Mouse (Mus musculus) right cerebral cortex, adult 2 months (tissue): ENCODE data around the gene Gm37240.
A peak's percentile ranks its signal among the peaks of the same experiment; 100 is the strongest.

ENCODE experiments used
- DNase-seq, 2 experiments: peaks; one replicate each; pipeline ENCODE4 v3.0.0; 2021 to 2022; ENCODE audit warnings: low spot score in 2 of 2

Gm37240 gene

DNA sequence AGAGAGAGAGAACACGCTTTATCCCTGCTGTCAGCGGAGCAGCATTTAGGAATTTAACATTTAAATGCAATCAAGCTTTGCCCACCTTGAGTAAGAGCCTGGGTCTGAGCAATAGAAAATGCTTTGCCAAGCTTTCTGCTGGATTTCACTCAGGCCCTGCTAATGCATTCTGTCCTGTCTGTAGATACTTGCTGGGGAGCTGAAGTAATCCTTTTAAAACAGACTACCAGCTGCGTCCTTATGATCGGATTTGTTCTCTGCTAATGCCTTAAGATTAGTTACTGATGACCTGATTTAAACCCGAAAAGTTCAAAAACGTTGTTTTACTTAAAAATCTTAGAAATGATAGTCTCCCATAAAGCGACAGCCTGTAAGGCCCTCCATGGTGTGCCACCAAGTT is 206.2 kb downstream of the Gm37240 start:
- DNase-seq, result no peak

DNA sequence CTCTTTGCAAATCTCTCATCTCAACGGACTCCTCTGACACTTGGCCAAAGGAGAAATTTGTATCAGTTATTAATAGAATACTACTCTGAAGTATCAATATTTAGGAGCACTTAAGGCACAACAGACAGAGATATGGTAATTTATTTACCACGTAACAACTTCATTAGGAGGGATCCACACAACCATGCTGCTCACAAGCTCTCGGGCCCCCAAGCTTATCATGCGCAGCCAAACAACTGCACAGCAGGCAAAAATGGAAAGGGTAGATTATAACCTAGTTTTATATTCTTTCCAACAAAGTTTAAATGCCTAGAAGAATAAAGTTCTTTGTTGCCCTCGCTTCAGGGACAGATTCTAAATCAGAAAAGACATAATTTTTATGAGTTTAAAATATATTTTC is 207.4 kb downstream of the Gm37240 start:
- no peak for DNase-seq

DNA sequence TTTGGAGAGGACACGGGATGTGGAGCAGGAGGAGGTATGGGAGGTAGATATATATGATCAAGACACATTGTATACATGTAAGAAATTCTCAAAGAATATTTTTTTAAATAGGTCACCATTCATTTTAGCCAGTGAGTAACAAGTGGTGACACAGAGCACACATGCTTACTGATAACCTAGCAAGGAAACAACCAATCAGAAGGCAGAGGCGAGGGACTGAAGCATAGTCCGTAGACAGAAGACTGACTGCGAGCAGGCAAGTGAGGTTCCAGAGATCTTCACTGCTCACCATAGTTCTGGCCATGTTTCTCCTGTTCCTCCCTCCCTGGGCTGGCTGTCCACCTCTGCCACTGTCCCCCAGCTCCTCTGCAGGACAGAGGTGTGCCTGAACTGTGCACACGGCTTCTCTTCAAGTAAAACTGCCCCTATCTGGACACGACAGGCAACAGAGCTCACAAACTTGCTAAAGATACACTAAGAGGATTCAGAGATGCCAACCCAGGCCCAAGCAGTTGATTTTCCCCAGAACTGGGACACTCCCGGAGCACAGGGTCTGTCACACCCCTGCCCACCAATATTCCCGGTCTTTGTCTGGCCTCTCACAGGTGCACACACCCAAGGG is 207.9 kb downstream of the Gm37240 start:
- no peak for DNase-seq

DNA sequence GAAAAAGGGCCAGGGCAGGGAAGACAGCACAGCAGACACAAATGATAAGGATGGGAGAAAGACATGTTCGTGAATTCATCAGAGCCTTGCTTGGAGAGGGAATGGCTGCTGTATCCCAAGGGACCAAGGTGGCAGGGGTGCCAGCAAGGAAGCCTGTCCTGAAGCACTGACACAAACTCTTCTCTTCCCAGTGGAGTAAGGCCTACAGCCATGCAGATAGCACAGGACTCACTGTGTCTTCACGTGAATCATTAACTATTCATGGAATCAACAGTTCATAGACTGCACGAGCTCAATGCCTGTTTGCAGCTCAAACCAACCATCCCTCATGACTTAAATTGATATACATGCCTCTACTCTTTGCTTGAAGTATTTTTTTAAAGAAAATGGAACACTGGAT is 209.4 kb downstream of the Gm37240 start:
- DNase-seq, result no peak

DNA sequence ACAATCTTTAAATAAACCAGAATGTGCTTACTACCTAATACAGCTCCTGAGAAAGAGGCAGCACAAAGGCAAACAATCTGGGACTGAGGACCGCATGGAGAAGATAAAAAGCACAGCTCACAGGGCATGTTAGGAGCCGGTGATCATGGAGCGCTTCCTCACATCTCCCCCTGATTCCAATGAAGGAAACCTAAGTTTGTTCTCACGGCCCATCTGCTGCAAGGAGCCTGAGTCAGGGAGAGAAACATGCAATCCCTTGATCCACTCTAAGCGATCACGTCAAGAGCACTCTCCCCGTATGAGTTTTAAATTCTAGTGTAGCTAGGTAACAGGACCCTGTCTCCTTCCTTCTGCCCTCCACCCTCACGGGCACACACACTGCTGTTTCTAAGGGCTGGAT is 210.2 kb downstream of the Gm37240 start:
- DNase-seq, result no peak

GRCm38 (mm10) chr3:85669844-85670243 is 217.5 kb downstream of the Gm37240 start:
- DNase-seq, result no peak

- peak in 1 of 2 experiments; percentile 32 for DNase-seq
These were observed 219.6 kb downstream of the Gm37240 start for GRCm38 (mm10) chr3:85667683-85668082.

DNA sequence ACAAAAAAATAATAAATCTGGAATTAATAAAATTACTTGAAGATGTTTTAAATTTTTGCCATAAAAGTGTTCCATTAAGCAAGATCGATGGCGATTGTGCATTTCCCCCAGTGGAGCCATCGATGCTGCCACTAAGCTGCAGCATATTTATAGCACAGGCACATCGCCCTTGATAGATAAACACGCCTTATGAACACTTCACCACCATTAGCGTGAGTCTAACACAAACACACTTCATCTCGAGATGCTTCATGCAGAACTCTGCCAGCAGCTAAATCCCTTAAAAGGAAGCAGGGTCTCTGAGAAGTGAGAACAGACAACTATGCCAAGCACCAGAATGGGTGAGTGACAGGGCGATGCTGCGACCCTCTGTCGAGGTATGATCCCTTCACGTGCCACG is 220.6 kb downstream of the Gm37240 start:
- no peak for DNase-seq

DNA sequence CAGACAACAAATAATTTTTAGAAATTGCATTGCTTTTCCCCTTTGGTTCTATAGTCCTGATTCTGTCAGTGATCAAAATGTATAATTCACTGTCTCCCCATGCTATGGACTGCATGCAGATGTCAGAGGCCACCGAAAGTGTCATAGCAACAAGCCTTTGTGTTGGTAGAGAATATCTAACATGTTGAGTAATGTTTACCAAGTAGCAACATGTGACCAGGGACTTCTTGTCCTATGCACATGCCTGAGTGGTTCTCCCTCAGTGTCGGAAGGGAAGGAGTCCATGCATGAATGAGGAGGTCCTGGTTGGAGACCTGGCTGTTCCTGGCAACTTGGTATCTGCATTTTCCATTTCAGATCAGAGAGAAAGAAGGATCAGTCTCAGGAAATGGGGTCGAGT is 221.2 kb downstream of the Gm37240 start:
- DNase-seq, result no peak

DNA sequence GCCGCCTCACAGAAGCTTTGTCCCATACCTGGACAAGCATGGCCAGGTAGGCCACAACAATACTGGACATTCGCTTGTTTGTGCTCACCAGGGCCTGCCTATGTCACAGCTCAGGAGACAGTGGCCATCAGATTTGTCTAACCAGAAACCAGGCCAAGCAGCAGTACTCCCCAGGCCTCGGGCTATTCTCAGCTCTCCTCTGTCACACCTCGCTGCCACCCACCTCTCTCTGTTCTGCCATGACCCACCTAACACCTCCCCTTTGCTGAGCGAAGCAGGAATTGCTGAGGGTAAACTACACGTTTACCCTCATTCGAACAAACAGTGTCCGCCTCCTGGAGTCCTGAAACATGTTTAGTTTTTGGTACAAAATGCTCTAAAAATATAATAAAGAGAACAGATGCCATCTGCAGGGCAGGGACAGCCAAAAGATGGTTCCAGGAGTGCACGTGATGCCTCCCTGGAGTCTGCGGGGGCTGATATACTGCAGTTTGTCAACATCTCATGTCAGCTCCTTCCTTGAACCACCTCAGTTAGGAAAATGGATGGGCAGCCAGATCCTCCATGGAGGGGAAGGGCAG is 222.6 kb downstream of the Gm37240 start:
- peak; percentile 70 to 76 for DNase-seq

DNA sequence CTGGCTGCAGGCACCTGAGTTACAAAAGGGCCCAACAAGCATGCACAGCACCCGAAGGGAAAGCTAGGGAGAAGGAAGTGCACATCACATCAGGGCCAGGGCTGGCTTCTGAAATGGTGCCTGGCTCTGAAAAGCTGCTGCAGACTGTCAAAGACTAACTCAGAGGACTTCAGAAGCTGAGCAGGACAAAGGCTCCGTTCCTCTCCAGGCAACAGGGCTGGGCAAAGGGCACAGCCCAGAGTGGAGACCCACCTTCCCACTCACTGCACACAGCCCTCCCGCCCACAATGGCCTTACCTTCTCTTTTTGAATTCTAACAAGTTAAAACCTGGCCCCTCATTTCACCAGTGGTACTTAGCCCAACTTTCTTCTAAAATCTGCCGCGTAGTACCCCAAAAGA is 223.5 kb downstream of the Gm37240 start:
- DNase-seq, result no peak

DNA sequence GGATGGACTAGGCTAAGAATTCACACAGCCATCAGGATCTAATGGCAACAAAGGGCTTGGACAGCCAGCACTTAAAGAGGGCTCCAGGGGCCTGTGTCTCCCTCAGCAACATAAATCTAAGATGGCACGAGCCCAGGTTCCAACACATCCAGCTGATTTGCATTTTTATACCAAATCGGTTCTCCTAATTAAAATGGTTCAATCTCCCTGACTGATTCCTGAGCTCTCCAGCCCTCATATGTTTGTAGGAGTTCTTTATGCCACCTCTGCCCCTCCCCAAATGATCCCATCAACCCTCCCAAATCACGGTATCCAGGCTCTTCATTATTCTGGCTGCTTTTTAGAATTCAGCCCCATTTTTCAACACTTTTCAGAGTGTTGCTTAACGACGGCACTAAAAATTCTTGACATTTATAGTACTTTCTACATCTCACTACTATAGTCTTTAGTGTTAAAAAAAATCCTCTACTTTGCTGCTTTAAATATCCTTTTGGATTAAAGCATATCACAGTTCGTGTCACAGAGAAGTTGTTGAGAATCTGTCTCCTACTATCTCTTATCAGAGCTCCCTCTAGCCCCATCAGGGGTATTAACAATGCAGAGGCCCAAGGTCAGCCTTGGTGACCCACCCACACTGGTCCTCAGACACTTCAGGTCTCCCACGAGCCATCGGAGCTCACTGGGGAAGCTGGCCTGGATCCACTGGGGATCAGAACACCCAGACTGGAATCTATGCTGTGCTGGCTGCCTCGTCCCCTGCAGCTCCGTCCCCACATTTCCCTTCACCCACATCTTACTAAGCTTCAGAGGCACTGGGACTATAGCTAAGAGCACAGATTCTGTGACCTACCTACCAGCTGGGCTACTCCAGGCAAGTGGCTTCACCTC is 225.1 kb downstream of the Gm37240 start:
- DNase-seq, result peak in 1 of 2 experiments; percentile 45

- no peak for DNase-seq
These were observed 227.6 kb downstream of the Gm37240 start for GRCm38 (mm10) chr3:85659681-85660080.

DNA sequence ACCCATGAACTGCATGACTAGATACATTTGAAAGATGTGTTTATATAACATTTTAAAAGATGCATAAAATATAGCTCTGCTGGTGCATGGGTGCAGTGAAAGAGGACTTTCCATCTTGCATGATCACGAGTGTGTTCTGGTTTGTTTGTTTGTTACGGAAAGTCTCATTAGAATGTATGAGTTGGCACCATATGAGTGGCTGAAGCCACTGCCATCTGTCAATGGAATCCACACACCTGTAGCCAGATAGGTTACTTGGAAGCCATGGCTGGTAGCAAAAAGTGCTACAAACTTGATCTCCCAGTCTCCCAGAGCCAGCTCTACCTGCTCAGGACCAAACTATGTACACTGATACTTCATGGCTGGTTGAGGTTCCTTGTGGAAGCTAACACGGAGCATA is 231.8 kb downstream of the Gm37240 start:
- DNase-seq, result no peak

GRCm38 (mm10) chr3:85652727-85653665 is 234.3 kb downstream of the Gm37240 start:
- DNase-seq, result no peak

DNA sequence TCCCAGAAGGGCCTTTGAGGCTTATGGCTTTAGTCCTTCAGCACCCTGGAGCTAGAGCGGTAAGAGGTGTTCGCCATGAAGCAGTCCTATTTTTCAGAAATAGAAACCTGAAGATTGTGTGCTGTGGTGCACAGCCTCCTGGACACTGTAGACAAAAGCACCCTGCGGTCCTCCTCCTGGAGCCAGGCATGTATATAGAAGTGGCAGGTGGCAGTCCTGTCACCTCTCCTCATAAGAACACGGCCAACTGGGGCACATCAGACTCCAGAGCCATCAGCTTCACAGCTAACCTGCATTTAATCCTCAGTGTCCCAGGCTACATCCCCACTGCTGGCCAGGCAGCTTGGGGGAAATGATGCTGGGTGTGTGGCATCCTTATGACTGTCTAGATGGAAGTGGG is 238.1 kb downstream of the Gm37240 start:
- no peak for DNase-seq

- DNase-seq, result no peak
These were observed 241.8 kb downstream of the Gm37240 start for GRCm38 (mm10) chr3:85645517-85646004.

DNA sequence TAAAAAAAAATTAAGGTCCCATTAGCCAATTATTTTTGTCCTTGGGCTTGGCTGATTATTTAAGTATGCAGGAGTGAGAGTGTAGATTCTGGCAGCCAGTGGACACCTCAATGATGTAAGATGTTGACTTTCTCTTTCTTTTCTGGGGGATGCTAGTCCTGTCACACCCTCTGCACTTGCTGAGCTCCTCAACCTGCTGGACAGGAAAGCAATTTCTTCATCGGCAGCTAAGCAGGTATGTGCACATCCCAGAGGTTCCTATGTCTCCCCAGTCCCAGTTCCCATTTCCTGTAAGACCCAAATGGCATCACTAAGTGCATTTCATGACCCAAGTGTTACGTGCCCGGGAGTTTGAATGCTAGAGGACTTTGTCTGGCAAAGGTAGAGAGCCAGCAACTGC is 242.5 kb downstream of the Gm37240 start:
- no peak for DNase-seq

- DNase-seq, result no peak
These were observed 245.6 kb downstream of the Gm37240 start for GRCm38 (mm10) chr3:85641751-85642150.

GRCm38 (mm10) chr3:85636716-85637447 is 250.4 kb downstream of the Gm37240 start:
- peak in 1 of 2 experiments; percentile 50 for DNase-seq

DNA sequence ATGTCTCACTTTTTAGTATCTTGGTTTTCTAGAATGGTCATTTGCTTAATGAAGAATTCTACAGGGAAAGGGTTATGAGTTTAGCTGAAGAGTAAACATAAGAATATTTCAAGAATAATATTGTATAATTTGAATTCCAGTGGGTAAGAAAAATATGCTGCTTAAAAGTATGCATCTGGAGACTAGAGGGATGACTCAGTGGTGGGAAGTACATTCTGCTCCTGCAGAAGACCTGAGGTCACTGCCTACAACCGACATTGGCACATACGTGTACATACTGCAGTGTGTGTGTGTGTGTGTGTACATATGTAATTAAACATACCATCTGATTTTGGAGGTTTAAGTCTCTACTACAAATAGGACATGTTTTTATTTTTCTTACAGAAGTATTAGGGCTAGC is 251.7 kb downstream of the Gm37240 start:
- DNase-seq, result no peak
